Mouse (Mus musculus): ENCODE results near the gene Msi2.

The Msi2 gene

GRCm38 (mm10) chr11:88564810-88565209 is 153.5 kb downstream of the Msi2 start:
- no peak for DNase-seq (ENCODE audit: low read depth, low spot score)

GRCm38 (mm10) chr11:88564363-88564762 is 153.9 kb downstream of the Msi2 start:
- DNase-seq (ENCODE audit: low read depth, low spot score), result no peak

GRCm38 (mm10) chr11:88561191-88561590 is 157.1 kb downstream of the Msi2 start:
- DNase-seq (ENCODE audit: low read depth, low spot score), result no peak

- no peak for DNase-seq (ENCODE audit: low read depth, low spot score)
Measured at GRCm38 (mm10) chr11:88560634-88561033, 157.7 kb downstream of the Msi2 start.

- no peak for DNase-seq (ENCODE audit: low read depth, low spot score)
Measured at GRCm38 (mm10) chr11:88559365-88559970, 158.8 kb downstream of the Msi2 start.

- no peak for DNase-seq (ENCODE audit: low read depth, low spot score)
Measured at GRCm38 (mm10) chr11:88558731-88559130, 159.6 kb downstream of the Msi2 start.

- no peak for DNase-seq (ENCODE audit: low read depth, low spot score)
Measured at GRCm38 (mm10) chr11:88557828-88558580, 160.3 kb downstream of the Msi2 start.

- DNase-seq (ENCODE audit: low read depth, low spot score), result no peak
Measured at GRCm38 (mm10) chr11:88557116-88557768, 161.1 kb downstream of the Msi2 start.

GRCm38 (mm10) chr11:88555902-88556549 is 162.3 kb downstream of the Msi2 start:
- DNase-seq (ENCODE audit: low read depth, low spot score), result no peak

GRCm38 (mm10) chr11:88555232-88555818 is 163.0 kb downstream of the Msi2 start:
- DNase-seq (ENCODE audit: low read depth, low spot score), result no peak

- DNase-seq (ENCODE audit: low read depth, low spot score), result no peak
Measured at GRCm38 (mm10) chr11:88553521-88554310, 164.6 kb downstream of the Msi2 start.

GRCm38 (mm10) chr11:88552987-88553386 is 165.3 kb downstream of the Msi2 start:
- DNase-seq (ENCODE audit: low read depth, low spot score), result no peak

GRCm38 (mm10) chr11:88552385-88552784 is 165.9 kb downstream of the Msi2 start:
- no peak for DNase-seq (ENCODE audit: low read depth, low spot score)

GRCm38 (mm10) chr11:88551034-88551433 is 167.3 kb downstream of the Msi2 start:
- DNase-seq (ENCODE audit: low read depth, low spot score), result no peak

GRCm38 (mm10) chr11:88550083-88550907 is 168.0 kb downstream of the Msi2 start:
- no peak for DNase-seq (ENCODE audit: low read depth, low spot score)

GRCm38 (mm10) chr11:88549529-88549900 is 168.8 kb downstream of the Msi2 start:
- no peak for DNase-seq (ENCODE audit: low read depth, low spot score)

GRCm38 (mm10) chr11:88548832-88549528 is 169.3 kb downstream of the Msi2 start:
- no peak for DNase-seq (ENCODE audit: low read depth, low spot score)

- no peak for DNase-seq (ENCODE audit: low read depth, low spot score)
Measured at GRCm38 (mm10) chr11:88548423-88548822, 169.9 kb downstream of the Msi2 start.

GRCm38 (mm10) chr11:88543771-88544170 is 174.5 kb downstream of the Msi2 start:
- no peak for DNase-seq (ENCODE audit: low read depth, low spot score)

GRCm38 (mm10) chr11:88542817-88543216 is 175.5 kb downstream of the Msi2 start:
- no peak for DNase-seq (ENCODE audit: low read depth, low spot score)
